Mouse (Mus musculus): ENCODE data around the gene Tmem273. TPM values are rescaled to one million over a fixed set of nuclear protein-coding genes. Genes with fewer than 3 reads are reported as not detected.

The Tmem273 gene
- 2.0 and 2.4 TPM in 2 replicates for polyA plus RNA-seq (2012; rRNA removed)

DNA sequence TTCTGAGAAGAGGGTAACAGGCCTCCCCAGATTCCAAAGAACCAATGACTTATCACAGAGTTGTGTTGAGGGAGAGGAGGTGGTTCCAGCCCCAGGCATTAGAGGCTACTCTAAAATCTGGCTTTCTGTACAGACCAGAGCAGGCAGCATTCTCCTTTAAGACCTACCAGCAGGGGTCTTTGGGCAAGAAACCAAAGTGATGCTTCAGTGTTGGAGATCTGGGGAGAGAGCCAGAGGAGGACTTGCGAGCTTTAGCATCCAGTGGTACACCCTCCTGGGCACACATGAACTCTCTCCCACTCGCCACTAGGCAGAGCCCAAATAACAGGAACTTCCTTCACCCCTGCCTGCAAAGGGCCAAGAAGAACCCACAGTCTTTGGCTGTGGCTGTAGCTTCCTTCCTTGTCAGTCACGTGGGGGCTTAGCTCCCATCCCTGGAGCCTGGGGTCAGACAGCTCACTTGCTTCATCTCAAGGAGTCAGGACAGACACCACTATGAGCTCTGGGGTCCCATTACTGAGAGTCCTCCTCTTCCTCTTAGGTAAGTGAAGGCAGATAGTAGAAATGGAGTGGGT is at the start of gene Tmem273:
Gene Tmem273, plus strand, starts transcription at position 408 of the 575 bp plus-strand sequence.
- H3K4me3 ChIP-seq (replicated peaks; ENCODE audit: extremely low read depth, low read depth, low read length), result no peak within 1 kb of the TSS
- no peak for TF ChIP-seq POLR2A (IDR thresholded peaks at IDR 0.05; ENCODE audit: borderline replicate concordance, extremely low read depth, low read depth, low read length)
- H3K4me1 ChIP-seq (ENCODE audit: control insufficient read depth, insufficient read depth, low read length), result no peaks in the 10 kb centered on the region; the same call in 1 of the 2 replicates
- no peak for DNase-seq
- WGBS, result 50% methylated on average over 3 of the region's 3 CpGs

DNA sequence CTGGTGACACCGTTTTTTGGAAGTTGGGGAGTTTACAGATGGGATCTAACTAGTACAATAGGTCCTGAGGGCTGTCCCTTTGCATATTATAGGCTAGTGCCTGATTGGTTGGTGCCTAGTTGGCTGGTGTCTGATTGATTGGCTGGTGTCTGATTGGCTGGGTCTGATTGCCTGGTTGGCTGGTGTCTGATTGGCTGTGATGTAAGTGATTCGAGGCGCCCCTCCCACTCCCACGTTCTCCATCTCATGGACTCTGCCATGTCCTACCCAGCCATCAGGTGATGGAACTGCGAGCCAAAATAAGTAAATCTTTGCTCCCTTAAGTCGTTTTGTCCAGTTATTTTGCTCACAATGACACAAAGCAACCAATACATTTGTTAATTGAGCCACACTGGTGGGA is 49.2 kb upstream of the Tmem273 start:
- H3K4me3 ChIP-seq (replicated peaks; ENCODE audit: extremely low read depth, low read depth, low read length), result no peak overlapping the region
- DNase-seq, result no peak
- 80% methylated on average over 6 of the region's 6 CpGs for WGBS
- TF ChIP-seq CTCF (IDR thresholded peaks at IDR 0.05; ENCODE audit: insufficient read depth, low read length), result no peak
- TF ChIP-seq POLR2A (IDR thresholded peaks at IDR 0.05; ENCODE audit: borderline replicate concordance, extremely low read depth, low read depth, low read length), result no peak
- H3K4me1 ChIP-seq (ENCODE audit: control insufficient read depth, insufficient read depth, low read length), result no peaks in the 10 kb centered on the region

DNA sequence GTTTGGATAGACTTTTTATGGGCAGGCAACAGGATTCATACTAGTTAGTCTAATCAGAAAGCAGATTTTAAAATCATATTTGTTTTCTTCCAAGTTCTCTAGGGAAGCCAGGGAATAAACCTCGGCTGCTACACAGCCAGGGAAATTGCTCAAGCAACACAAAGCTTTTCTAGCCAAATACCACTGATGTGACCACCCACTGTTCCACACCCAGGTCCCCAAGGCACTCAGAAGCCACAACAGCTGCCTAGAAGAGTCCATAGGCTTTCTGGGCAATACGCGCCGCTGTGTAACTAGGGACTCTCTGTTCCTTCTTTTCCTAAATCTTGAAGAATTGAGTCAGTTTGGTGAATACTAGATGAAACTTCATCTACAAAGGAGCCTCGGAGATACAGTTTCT is 47.2 kb upstream of the Tmem273 start:
- WGBS, result 75% methylated on average over 5 of the region's 5 CpGs
- TF ChIP-seq POLR2A (IDR thresholded peaks at IDR 0.05; ENCODE audit: borderline replicate concordance, extremely low read depth, low read depth, low read length) (no peak), CTCF (IDR thresholded peaks at IDR 0.05; ENCODE audit: insufficient read depth, low read length) (no peak)
- H3K4me1 ChIP-seq (ENCODE audit: control insufficient read depth, insufficient read depth, low read length), result no peaks in the 10 kb centered on the region
- DNase-seq, result no peak
- H3K4me3 ChIP-seq (replicated peaks; ENCODE audit: extremely low read depth, low read depth, low read length), result no peak overlapping the region

DNA sequence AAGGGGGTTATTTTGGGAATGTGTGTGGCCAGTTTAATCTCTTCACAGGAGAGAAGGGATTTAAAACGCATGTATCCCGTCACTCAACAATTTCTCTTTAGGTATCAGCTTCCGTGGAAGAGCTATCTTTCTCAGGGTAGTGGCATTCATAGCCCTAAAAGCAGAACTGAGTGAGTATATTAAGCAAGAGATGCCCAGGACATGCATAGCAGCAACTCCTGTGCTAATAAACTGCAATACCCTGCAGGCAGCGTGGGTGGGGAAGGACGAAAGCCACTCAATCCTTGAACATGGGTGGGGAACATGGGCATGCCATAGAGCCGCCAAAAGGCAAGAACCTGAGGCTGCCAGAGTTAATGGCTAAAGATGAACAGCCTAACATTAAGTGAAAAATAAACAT is 37.2 kb upstream of the Tmem273 start:
- DNase-seq, result no peak
- 68% methylated on average over 6 of the region's 6 CpGs for WGBS

DNA sequence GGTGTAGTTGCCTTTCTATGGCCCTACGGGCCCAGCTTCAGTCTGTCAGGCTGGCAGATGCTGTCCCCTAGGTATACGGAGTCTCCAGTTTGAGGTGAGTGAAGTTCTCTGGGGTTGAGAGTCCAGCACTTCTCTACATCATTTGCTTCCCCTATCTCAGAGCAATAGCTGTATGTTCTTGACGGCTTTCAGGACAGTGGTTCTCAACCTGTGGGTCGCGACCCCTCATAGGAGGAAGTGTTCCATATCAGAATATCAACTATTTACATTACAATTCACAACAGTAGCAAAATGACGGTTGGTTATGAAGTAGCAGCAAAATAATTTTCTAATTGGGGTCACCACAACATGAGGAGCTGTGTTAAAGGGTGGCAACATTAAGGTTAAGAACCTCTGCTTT is 35.0 kb upstream of the Tmem273 start:
- Histone ChIP-seq H3K4me3 (replicated peaks; ENCODE audit: extremely low read depth, low read depth, low read length) (no peak overlapping the region), H3K4me1 (ENCODE audit: control insufficient read depth, insufficient read depth, low read length) (no peaks in the 10 kb centered on the region)
- DNase-seq, result no peak
- 79% methylated on average over 6 of the region's 6 CpGs for WGBS
- no peak for TF ChIP-seq CTCF (IDR thresholded peaks at IDR 0.05; ENCODE audit: insufficient read depth, low read length)
- TF ChIP-seq POLR2A (IDR thresholded peaks at IDR 0.05; ENCODE audit: borderline replicate concordance, extremely low read depth, low read depth, low read length), result no peak

More for the DNA sequence above, 37.2 kb upstream of the Tmem273 start:
- no peaks in the 10 kb centered on the region for H3K4me1 ChIP-seq (ENCODE audit: control insufficient read depth, insufficient read depth, low read length)
- H3K4me3 ChIP-seq (replicated peaks; ENCODE audit: extremely low read depth, low read depth, low read length), result no peak overlapping the region
- TF ChIP-seq CTCF (IDR thresholded peaks at IDR 0.05; ENCODE audit: insufficient read depth, low read length) (no peak), POLR2A (IDR thresholded peaks at IDR 0.05; ENCODE audit: borderline replicate concordance, extremely low read depth, low read depth, low read length) (no peak)

DNA sequence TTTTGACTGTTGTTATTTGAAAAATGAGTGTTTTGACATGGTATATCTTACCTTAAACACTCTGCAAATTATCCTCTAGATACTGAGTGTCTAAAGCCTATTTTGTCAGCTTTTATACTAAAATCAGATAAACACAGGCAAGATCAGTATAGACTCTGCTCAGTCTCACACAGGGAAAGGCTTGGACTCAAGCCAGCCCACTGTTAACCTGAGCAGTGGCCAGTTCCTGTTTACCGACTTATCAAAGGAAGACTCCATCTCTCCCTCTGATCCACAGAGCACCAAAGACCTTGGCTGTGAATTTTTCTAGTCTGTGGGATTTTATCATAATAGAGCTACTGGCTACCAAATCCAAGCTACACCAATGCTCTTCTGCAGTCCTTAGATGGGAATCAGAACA is 31.5 kb upstream of the Tmem273 start:
- no peak for TF ChIP-seq CTCF (IDR thresholded peaks at IDR 0.05; ENCODE audit: insufficient read depth, low read length)
- TF ChIP-seq POLR2A (IDR thresholded peaks at IDR 0.05; ENCODE audit: borderline replicate concordance, extremely low read depth, low read depth, low read length), result no peak
- DNase-seq, result no peak
- Histone ChIP-seq H3K4me3 (replicated peaks; ENCODE audit: extremely low read depth, low read depth, low read length) (no peak overlapping the region), H3K4me1 (ENCODE audit: control insufficient read depth, insufficient read depth, low read length) (no peaks in the 10 kb centered on the region)
- WGBS, result 23% methylated on average over 1 of the region's 1 CpGs

DNA sequence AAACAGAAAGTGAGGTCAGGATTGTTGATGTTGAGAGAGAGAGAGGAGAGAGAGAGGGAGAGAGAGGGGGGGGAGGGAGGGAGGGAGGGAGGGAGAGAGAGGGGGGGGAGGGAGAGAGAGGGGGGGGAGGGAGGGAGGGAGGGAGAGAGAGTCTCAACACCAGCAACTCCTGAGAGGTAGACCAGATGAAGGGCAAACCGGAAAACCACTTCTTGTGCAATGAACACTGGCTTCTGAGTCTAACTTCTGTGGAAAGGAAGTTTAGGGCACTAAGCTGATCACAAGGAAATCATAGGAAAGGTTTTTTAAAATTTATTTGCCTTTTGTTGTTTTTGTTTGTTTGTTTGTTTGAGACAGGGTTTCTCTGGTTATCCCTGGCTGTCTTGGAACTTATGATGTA is 23.6 kb upstream of the Tmem273 start:
- 71% methylated on average over 1 of the region's 1 CpGs for WGBS
- DNase-seq, result no peak
- no peak overlapping the region for H3K4me3 ChIP-seq (replicated peaks; ENCODE audit: extremely low read depth, low read depth, low read length)
- TF ChIP-seq POLR2A (IDR thresholded peaks at IDR 0.05; ENCODE audit: borderline replicate concordance, extremely low read depth, low read depth, low read length) (no peak), CTCF (IDR thresholded peaks at IDR 0.05; ENCODE audit: insufficient read depth, low read length) (no peak)
- no peaks in the 10 kb centered on the region for H3K4me1 ChIP-seq (ENCODE audit: control insufficient read depth, insufficient read depth, low read length)

DNA sequence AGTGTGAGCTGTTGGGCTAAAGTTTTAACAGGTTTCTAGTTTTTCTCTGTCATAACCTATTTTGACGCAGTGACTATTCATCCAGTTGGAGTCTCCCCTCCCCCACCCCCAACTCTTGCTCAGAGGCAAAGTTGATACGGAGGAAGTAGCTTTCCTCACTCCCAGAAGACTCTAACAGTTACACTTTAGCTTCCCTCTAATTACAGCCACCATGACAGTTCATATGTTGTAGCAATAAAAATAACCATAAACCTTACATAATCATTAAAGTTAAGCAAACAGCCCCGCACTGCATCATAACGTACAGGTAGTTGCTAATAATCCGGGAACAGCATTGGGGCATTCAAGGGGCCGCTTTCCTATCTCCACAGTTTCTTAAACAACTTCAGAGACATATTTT is 15.2 kb upstream of the Tmem273 start:
- no peak for DNase-seq
- 72% methylated on average over 6 of the region's 6 CpGs for WGBS
- H3K4me3 ChIP-seq (replicated peaks; ENCODE audit: extremely low read depth, low read depth, low read length), result no peak overlapping the region
- no peak for TF ChIP-seq POLR2A (IDR thresholded peaks at IDR 0.05; ENCODE audit: borderline replicate concordance, extremely low read depth, low read depth, low read length)
- H3K4me1 ChIP-seq (ENCODE audit: control insufficient read depth, insufficient read depth, low read length), result no peaks in the 10 kb centered on the region

DNA sequence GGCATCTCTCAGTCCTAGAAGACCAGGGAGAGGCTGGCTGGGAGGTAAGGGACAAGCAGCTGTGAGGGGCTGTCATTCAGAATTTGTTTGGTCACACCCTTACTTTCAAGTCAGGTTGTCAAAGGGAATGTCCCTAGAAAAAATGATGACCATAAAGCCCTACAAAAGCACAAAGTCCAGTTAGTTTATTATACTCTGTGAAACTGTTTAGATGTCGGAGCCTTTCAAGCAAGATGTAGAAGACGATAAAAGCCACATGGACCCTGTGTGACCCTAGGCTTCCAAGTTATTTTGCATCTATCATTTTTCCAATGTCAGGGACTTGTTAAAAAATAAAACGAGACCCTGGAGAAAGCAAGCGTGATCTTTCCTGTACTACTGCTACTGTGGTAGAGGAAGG is 13.7 kb upstream of the Tmem273 start:
- TF ChIP-seq CTCF (IDR thresholded peaks at IDR 0.05; ENCODE audit: insufficient read depth, low read length) (no peak), POLR2A (IDR thresholded peaks at IDR 0.05; ENCODE audit: borderline replicate concordance, extremely low read depth, low read depth, low read length) (no peak)
- DNase-seq, result no peak
- H3K4me3 ChIP-seq (replicated peaks; ENCODE audit: extremely low read depth, low read depth, low read length), result no peak overlapping the region
- no peaks in the 10 kb centered on the region for H3K4me1 ChIP-seq (ENCODE audit: control insufficient read depth, insufficient read depth, low read length)
- WGBS, result 61% methylated on average over 4 of the region's 4 CpGs

DNA sequence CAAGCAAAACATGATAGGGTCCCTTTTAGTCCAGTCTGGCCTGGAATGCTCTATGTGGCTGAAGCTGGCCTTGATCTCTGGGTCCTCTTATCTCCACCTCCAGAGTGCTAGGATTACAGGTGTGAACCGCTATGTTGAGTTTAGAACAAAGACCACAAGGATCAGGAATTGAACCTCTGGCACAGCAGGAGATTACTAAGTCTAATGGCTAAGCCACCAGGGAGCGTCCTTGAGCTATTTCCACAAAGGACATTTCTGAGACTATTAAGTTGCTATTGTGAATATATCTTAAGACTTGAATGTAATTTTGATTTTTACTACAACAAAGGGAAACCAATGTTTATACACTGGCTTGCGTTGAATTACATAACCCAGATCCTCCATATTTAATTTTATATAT is 13.0 kb upstream of the Tmem273 start:
- TF ChIP-seq CTCF (IDR thresholded peaks at IDR 0.05; ENCODE audit: insufficient read depth, low read length) (peak; percentile 30; the same call in 1 of the 2 replicates), POLR2A (IDR thresholded peaks at IDR 0.05; ENCODE audit: borderline replicate concordance, extremely low read depth, low read depth, low read length) (no peak)
- DNase-seq, result peak; percentile 10
- no peaks in the 10 kb centered on the region for H3K4me1 ChIP-seq (ENCODE audit: control insufficient read depth, insufficient read depth, low read length)
- no peak overlapping the region for H3K4me3 ChIP-seq (replicated peaks; ENCODE audit: extremely low read depth, low read depth, low read length)
- WGBS, result 43% methylated on average over 3 of the region's 3 CpGs
